Mouse (Mus musculus): Measurements from ENCODE around the gene Heg1. TPM values are rescaled to one million over a fixed set of nuclear protein-coding genes. Genes with fewer than 3 reads are reported as not detected.

Gene Heg1
- 8.5 and 8.9 TPM in 2 replicates for polyA plus RNA-seq (2016; fragmentation: Nextera tagmentation; extraction: Ambion mirVana)

- Histone ChIP-seq H3K27ac (peak within 1 kb of the TSS; percentile 75), H3K27me3 (replicated peaks) (peaks cover 12% of the 10 kb centered on the region; the same call in 1 of the 2 replicates), H3K36me3 (0 out of 2 replicates have a peak, but pooled peaks cover 4% of the 10 kb centered on the region), H3K4me3 (peak within 1 kb of the TSS; percentile 80), H3K9me3 (replicated peaks) (no peaks in the 10 kb centered on the region), H3K4me2 (peak within 1 kb of the TSS; percentile 100), H3K9ac (peak within 1 kb of the TSS; percentile 90), H3K4me1 (peaks cover 39% of the 10 kb centered on the region)
- under 1% methylated on average over 56 of the region's 57 CpGs for WGBS (ENCODE audit: insufficient replicate concordance)
- ATAC-seq = peak; percentile 84
These were observed at the start of gene Heg1 for GRCm38 (mm10) chr16:33684162-33684702. Gene Heg1 (plus strand): TSS chr16:33684370.

GRCm38 (mm10) chr16:33635836-33636595 is 48.2 kb upstream of the Heg1 start:
- H3K9me3 ChIP-seq (replicated peaks) = no peaks in the 10 kb centered on the region
- H3K4me2 ChIP-seq = no peak overlapping the region
- no peak overlapping the region for H3K4me3 ChIP-seq
- no peak for ATAC-seq
- no peak overlapping the region for H3K27ac ChIP-seq
- no peak overlapping the region for H3K9ac ChIP-seq
- no peaks in the 10 kb centered on the region for H3K4me1 ChIP-seq
- WGBS (ENCODE audit: insufficient replicate concordance) = 60% methylated on average over 12 of the region's 12 CpGs
- 0 out of 2 replicates have a peak, but pooled peaks cover 3% of the 10 kb centered on the region for H3K27me3 ChIP-seq (replicated peaks)
- H3K36me3 ChIP-seq = no peaks in the 10 kb centered on the region

- Histone ChIP-seq H3K36me3 (no peaks in the 10 kb centered on the region), H3K4me2 (no peak overlapping the region), H3K9me3 (replicated peaks) (no peaks in the 10 kb centered on the region), H3K4me1 (no peaks in the 10 kb centered on the region), H3K27me3 (replicated peaks) (no peaks in the 10 kb centered on the region), H3K27ac (no peak overlapping the region), H3K4me3 (no peak overlapping the region), H3K9ac (no peak overlapping the region)
- WGBS (ENCODE audit: insufficient replicate concordance) = 46% methylated on average over 3 of the region's 3 CpGs
- ATAC-seq = no peak
These were observed 42.4 kb upstream of the Heg1 start for GRCm38 (mm10) chr16:33641779-33642178.

GRCm38 (mm10) chr16:33653116-33653515 is 31.1 kb upstream of the Heg1 start:
- ATAC-seq = no peak

GRCm38 (mm10) chr16:33655443-33655842 is 28.7 kb upstream of the Heg1 start:
- no peak overlapping the region for H3K4me3 ChIP-seq
- 0 out of 2 replicates have a peak, but pooled peaks cover 2% of the 10 kb centered on the region for H3K9me3 ChIP-seq (replicated peaks)
- no peak for ATAC-seq
- no peaks in the 10 kb centered on the region for H3K4me1 ChIP-seq
- no peaks in the 10 kb centered on the region for H3K36me3 ChIP-seq
- H3K4me2 ChIP-seq = no peak overlapping the region
- no peak overlapping the region for H3K9ac ChIP-seq
- 77% methylated on average over 3 of the region's 3 CpGs for WGBS (ENCODE audit: insufficient replicate concordance)
- no peaks in the 10 kb centered on the region; the same call in 1 of the 2 replicates for H3K27me3 ChIP-seq (replicated peaks)
- no peak overlapping the region for H3K27ac ChIP-seq

More at GRCm38 (mm10) chr16:33653116-33653515, 31.1 kb upstream of the Heg1 start:
- H3K36me3 ChIP-seq = no peaks in the 10 kb centered on the region
- H3K4me1 ChIP-seq = no peaks in the 10 kb centered on the region
- no peak overlapping the region for H3K4me3 ChIP-seq
- H3K4me2 ChIP-seq = no peak overlapping the region
- WGBS (ENCODE audit: insufficient replicate concordance) = 73% methylated on average over 6 of the region's 6 CpGs
- no peaks in the 10 kb centered on the region; the same call in 1 of the 2 replicates for H3K27me3 ChIP-seq (replicated peaks)
- no peak overlapping the region for H3K27ac ChIP-seq
- no peak overlapping the region for H3K9ac ChIP-seq
- 0 out of 2 replicates have a peak, but pooled peaks cover 11% of the 10 kb centered on the region for H3K9me3 ChIP-seq (replicated peaks)

GRCm38 (mm10) chr16:33657191-33657590 is 27.0 kb upstream of the Heg1 start:
- H3K4me1 ChIP-seq = no peaks in the 10 kb centered on the region
- ATAC-seq = no peak

GRCm38 (mm10) chr16:33658121-33658520 is 26.0 kb upstream of the Heg1 start:
- WGBS (ENCODE audit: insufficient replicate concordance) = 97% methylated on average over 3 of the region's 3 CpGs
- H3K4me2 ChIP-seq = no peak overlapping the region
- H3K4me3 ChIP-seq = no peak overlapping the region
- no peaks in the 10 kb centered on the region for H3K9me3 ChIP-seq (replicated peaks)
- no peaks in the 10 kb centered on the region for H3K4me1 ChIP-seq
- no peak for ATAC-seq
- peaks cover 4% of the 10 kb centered on the region; the same call in 1 of the 2 replicates for H3K27me3 ChIP-seq (replicated peaks)
- H3K36me3 ChIP-seq = no peaks in the 10 kb centered on the region
- H3K9ac ChIP-seq = no peak overlapping the region
- H3K27ac ChIP-seq = no peak overlapping the region

More at GRCm38 (mm10) chr16:33657191-33657590, 27.0 kb upstream of the Heg1 start:
- Histone ChIP-seq H3K27ac (no peak overlapping the region), H3K4me3 (no peak overlapping the region), H3K9me3 (replicated peaks) (no peaks in the 10 kb centered on the region), H3K9ac (no peak overlapping the region), H3K36me3 (no peaks in the 10 kb centered on the region), H3K4me2 (no peak overlapping the region), H3K27me3 (replicated peaks) (peaks cover 4% of the 10 kb centered on the region; the same call in 1 of the 2 replicates)
- 41% methylated on average over 3 of the region's 3 CpGs for WGBS (ENCODE audit: insufficient replicate concordance)

- Histone ChIP-seq H3K27me3 (replicated peaks) (peaks cover 4% of the 10 kb centered on the region; the same call in 1 of the 2 replicates), H3K4me3 (no peak overlapping the region), H3K27ac (no peak overlapping the region), H3K4me2 (no peak overlapping the region), H3K4me1 (no peaks in the 10 kb centered on the region), H3K36me3 (no peaks in the 10 kb centered on the region), H3K9me3 (replicated peaks) (no peaks in the 10 kb centered on the region), H3K9ac (no peak overlapping the region)
- ATAC-seq = no peak
- 80% methylated on average over 5 of the region's 5 CpGs for WGBS (ENCODE audit: insufficient replicate concordance)
These were observed 24.6 kb upstream of the Heg1 start for GRCm38 (mm10) chr16:33659521-33659920.

- H3K4me1 ChIP-seq = no peaks in the 10 kb centered on the region
- no peak overlapping the region for H3K4me3 ChIP-seq
- H3K27ac ChIP-seq = no peak overlapping the region
- H3K9ac ChIP-seq = no peak overlapping the region
- ATAC-seq = no peak
- no peak overlapping the region for H3K4me2 ChIP-seq
- 54% methylated on average over 5 of the region's 5 CpGs for WGBS (ENCODE audit: insufficient replicate concordance)
- no peaks in the 10 kb centered on the region for H3K36me3 ChIP-seq
- H3K27me3 ChIP-seq (replicated peaks) = peaks cover 4% of the 10 kb centered on the region; the same call in 1 of the 2 replicates
- H3K9me3 ChIP-seq (replicated peaks) = no peaks in the 10 kb centered on the region
These were observed 24.0 kb upstream of the Heg1 start for GRCm38 (mm10) chr16:33660125-33660524.

GRCm38 (mm10) chr16:33662841-33663240 is 21.3 kb upstream of the Heg1 start:
- no peaks in the 10 kb centered on the region for H3K9me3 ChIP-seq (replicated peaks)
- no peaks in the 10 kb centered on the region for H3K4me1 ChIP-seq
- no peak overlapping the region for H3K9ac ChIP-seq
- H3K4me3 ChIP-seq = no peak overlapping the region
- H3K36me3 ChIP-seq = no peaks in the 10 kb centered on the region
- no peak overlapping the region for H3K4me2 ChIP-seq
- H3K27me3 ChIP-seq (replicated peaks) = peaks cover 4% of the 10 kb centered on the region; the same call in 1 of the 2 replicates
- no peak for ATAC-seq
- 78% methylated on average over 10 of the region's 10 CpGs for WGBS (ENCODE audit: insufficient replicate concordance)
- H3K27ac ChIP-seq = no peak overlapping the region

GRCm38 (mm10) chr16:33666226-33666625 is 17.9 kb upstream of the Heg1 start:
- H3K9ac ChIP-seq = no peak overlapping the region
- 0 out of 2 replicates have a peak, but pooled peaks cover 4% of the 10 kb centered on the region for H3K27me3 ChIP-seq (replicated peaks)
- no peaks in the 10 kb centered on the region for H3K4me1 ChIP-seq
- H3K4me2 ChIP-seq = no peak overlapping the region
- H3K4me3 ChIP-seq = no peak overlapping the region
- no peak for ATAC-seq
- no peaks in the 10 kb centered on the region for H3K36me3 ChIP-seq
- no peaks in the 10 kb centered on the region for H3K9me3 ChIP-seq (replicated peaks)
- 68% methylated on average over 6 of the region's 6 CpGs for WGBS (ENCODE audit: insufficient replicate concordance)
- H3K27ac ChIP-seq = no peak overlapping the region

GRCm38 (mm10) chr16:33666985-33667538 is 17.1 kb upstream of the Heg1 start:
- Histone ChIP-seq H3K4me3 (no peak overlapping the region), H3K36me3 (no peaks in the 10 kb centered on the region), H3K27ac (no peak overlapping the region), H3K4me2 (no peak overlapping the region), H3K4me1 (no peaks in the 10 kb centered on the region), H3K9me3 (replicated peaks) (no peaks in the 10 kb centered on the region), H3K9ac (no peak overlapping the region), H3K27me3 (replicated peaks) (0 out of 2 replicates have a peak, but pooled peaks cover 1% of the 10 kb centered on the region)
- WGBS (ENCODE audit: insufficient replicate concordance) = 66% methylated on average over 4 of the region's 4 CpGs
- ATAC-seq = no peak
